Mouse (Mus musculus): ENCODE results near the gene Gnao1. TPM values are rescaled to one million over a fixed set of nuclear protein-coding genes. Genes with fewer than 3 reads are reported as not detected.

Gnao1 gene
- polyA plus RNA-seq, 1 experiment, result not detected

DNA sequence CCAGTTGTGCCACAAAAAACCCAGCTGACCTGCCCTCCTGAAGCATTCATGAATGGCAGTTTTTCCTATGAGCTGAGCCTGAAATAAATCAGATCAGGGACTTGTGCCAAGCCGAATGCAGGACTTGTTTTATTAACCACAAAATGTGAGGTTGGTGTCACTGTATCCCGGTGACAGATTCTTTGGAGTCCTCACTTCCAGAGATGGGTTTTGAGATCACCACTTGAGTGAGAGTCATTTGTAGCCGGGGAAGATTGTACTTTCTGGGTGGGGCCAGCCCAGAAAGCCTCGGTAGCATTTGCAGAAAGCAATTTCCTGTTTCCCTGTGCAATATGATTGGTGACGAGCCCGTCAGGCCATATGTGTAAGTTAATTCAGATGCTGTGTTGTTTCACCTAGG is 4.5 kb downstream of the Gnao1 start:
- Histone ChIP-seq H3K4me3 (ENCODE audit: insufficient read depth, low read depth, low read length) (peak overlapping the region; percentile 2; the same call in 1 of the 2 replicates), H3K27ac (ENCODE audit: insufficient read depth, low read depth, low read length) (no peak overlapping the region), H3K4me1 (ENCODE audit: control insufficient read depth, insufficient read depth, low read length) (peaks cover 11% of the 10 kb centered on the region)
- no peak for TF ChIP-seq POLR2A (IDR thresholded peaks at IDR 0.05; ENCODE audit: insufficient read depth, low read depth, low read length)
- TF ChIP-seq CTCF (IDR thresholded peaks at IDR 0.05; ENCODE audit: insufficient read depth, low read depth, low read length), result no peak
- WGBS, result 24% methylated on average over 6 of the region's 6 CpGs

DNA sequence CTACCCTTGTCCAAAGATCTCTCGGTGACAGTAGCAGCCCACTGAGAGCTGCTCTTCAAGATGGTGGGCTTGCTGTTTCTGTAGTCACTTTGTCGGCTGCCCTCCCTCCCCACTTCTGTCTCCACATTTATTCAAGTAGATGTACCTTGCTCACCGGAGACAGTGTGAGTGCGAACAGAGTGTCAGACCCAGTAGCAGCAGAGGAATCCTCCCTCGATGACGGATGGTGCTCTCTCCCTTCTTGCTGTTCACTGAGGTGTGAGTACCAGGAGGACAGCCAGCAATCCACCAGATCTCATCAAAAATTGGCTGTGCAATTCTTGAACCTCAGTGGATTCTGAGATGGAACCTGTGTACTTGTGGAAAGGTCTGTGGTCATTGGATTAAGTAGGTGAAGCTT is 6.5 kb downstream of the Gnao1 start:
- Histone ChIP-seq H3K27ac (ENCODE audit: insufficient read depth, low read depth, low read length) (no peak overlapping the region), H3K4me3 (ENCODE audit: insufficient read depth, low read depth, low read length) (no peak overlapping the region), H3K4me1 (ENCODE audit: control insufficient read depth, insufficient read depth, low read length) (peaks cover 12% of the 10 kb centered on the region)
- 52% methylated on average over 6 of the region's 6 CpGs for WGBS
- TF ChIP-seq CTCF (IDR thresholded peaks at IDR 0.05; ENCODE audit: insufficient read depth, low read depth, low read length) (no peak), POLR2A (IDR thresholded peaks at IDR 0.05; ENCODE audit: insufficient read depth, low read depth, low read length) (no peak)

- Histone ChIP-seq H3K4me3 (ENCODE audit: insufficient read depth, low read depth, low read length) (no peak overlapping the region), H3K4me1 (ENCODE audit: control insufficient read depth, insufficient read depth, low read length) (peaks cover 14% of the 10 kb centered on the region), H3K27ac (ENCODE audit: insufficient read depth, low read depth, low read length) (no peak overlapping the region)
- TF ChIP-seq CTCF (IDR thresholded peaks at IDR 0.05; ENCODE audit: insufficient read depth, low read depth, low read length) (no peak), POLR2A (IDR thresholded peaks at IDR 0.05; ENCODE audit: insufficient read depth, low read depth, low read length) (no peak)
- WGBS, result 97% methylated on average over 1 of the region's 1 CpGs
Observed at GRCm38 (mm10) chr8:93817366-93817765, 7.6 kb downstream of the Gnao1 start.

GRCm38 (mm10) chr8:93819929-93820328 is 10.2 kb downstream of the Gnao1 start:
- TF ChIP-seq CTCF (IDR thresholded peaks at IDR 0.05; ENCODE audit: insufficient read depth, low read depth, low read length), result no peak
- TF ChIP-seq POLR2A (IDR thresholded peaks at IDR 0.05; ENCODE audit: insufficient read depth, low read depth, low read length), result no peak
- H3K4me1 ChIP-seq (ENCODE audit: control insufficient read depth, insufficient read depth, low read length), result peaks cover 15% of the 10 kb centered on the region
- WGBS, result 52% methylated on average over 4 of the region's 4 CpGs
- no peak overlapping the region for H3K27ac ChIP-seq (ENCODE audit: insufficient read depth, low read depth, low read length)
- H3K4me3 ChIP-seq (ENCODE audit: insufficient read depth, low read depth, low read length), result no peak overlapping the region

DNA sequence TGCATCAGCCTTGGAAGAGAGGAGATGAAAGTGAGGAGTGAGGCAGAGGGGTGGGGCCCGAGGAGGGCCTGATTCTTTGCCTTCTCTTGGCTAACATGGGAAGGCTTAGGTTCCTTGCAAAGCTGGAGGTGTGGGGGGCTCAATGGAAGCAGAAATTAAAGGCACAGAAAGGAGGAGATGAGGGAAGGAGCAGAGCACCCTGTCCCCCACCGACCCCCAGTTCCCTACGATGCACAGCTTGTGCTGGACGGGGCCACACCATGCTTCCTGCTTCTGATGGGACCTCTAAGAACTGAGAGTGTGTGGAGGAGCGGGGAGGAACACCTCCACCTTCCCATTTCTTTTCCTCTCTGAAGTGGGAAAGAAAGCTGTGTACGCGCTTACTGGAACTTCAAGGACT is 11.6 kb downstream of the Gnao1 start:
- Histone ChIP-seq H3K27ac (ENCODE audit: insufficient read depth, low read depth, low read length) (no peak overlapping the region), H3K4me1 (ENCODE audit: control insufficient read depth, insufficient read depth, low read length) (peaks cover 8% of the 10 kb centered on the region), H3K4me3 (ENCODE audit: insufficient read depth, low read depth, low read length) (no peak overlapping the region)
- no peak for TF ChIP-seq CTCF (IDR thresholded peaks at IDR 0.05; ENCODE audit: insufficient read depth, low read depth, low read length)
- no peak for TF ChIP-seq POLR2A (IDR thresholded peaks at IDR 0.05; ENCODE audit: insufficient read depth, low read depth, low read length)
- WGBS, result 95% methylated on average over 7 of the region's 7 CpGs

GRCm38 (mm10) chr8:93825317-93825716 is 15.6 kb downstream of the Gnao1 start:
- 50% methylated on average over 4 of the region's 4 CpGs for WGBS
- TF ChIP-seq POLR2A (IDR thresholded peaks at IDR 0.05; ENCODE audit: insufficient read depth, low read depth, low read length) (no peak), CTCF (IDR thresholded peaks at IDR 0.05; ENCODE audit: insufficient read depth, low read depth, low read length) (no peak)
- no peak overlapping the region for H3K27ac ChIP-seq (ENCODE audit: insufficient read depth, low read depth, low read length)
- no peak overlapping the region for H3K4me3 ChIP-seq (ENCODE audit: insufficient read depth, low read depth, low read length)
- H3K4me1 ChIP-seq (ENCODE audit: control insufficient read depth, insufficient read depth, low read length), result peaks cover 14% of the 10 kb centered on the region

DNA sequence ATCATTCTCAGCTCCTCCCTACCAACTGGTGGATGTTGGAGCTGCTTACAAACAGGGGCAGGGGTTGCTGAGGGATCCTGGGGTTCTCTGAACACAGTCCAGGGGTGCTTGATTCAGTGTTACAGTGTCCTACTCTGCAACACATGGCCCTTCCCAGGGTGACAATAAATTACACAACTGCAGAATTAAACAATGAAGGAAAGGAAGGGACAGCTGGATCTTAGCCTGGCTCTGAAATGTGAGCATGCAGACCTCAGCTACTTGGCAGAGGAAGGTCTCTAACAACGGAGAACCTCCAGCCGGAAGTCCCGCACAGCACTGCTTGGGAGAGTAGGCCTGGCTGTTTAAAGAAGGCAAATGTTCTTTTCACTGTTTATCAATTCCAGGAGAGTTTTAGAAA is 20.9 kb downstream of the Gnao1 start:
- peaks cover 28% of the 10 kb centered on the region for H3K4me1 ChIP-seq (ENCODE audit: control insufficient read depth, insufficient read depth, low read length)
- WGBS, result 50% methylated on average over 3 of the region's 3 CpGs
- TF ChIP-seq POLR2A (IDR thresholded peaks at IDR 0.05; ENCODE audit: insufficient read depth, low read depth, low read length) (no peak), CTCF (IDR thresholded peaks at IDR 0.05; ENCODE audit: insufficient read depth, low read depth, low read length) (no peak)
- no peak overlapping the region for H3K4me3 ChIP-seq (ENCODE audit: insufficient read depth, low read depth, low read length)
- peak overlapping the region; percentile 2; the same call in 1 of the 2 replicates for H3K27ac ChIP-seq (ENCODE audit: insufficient read depth, low read depth, low read length)

- Histone ChIP-seq H3K27ac (ENCODE audit: insufficient read depth, low read depth, low read length) (no peak overlapping the region), H3K4me1 (ENCODE audit: control insufficient read depth, insufficient read depth, low read length) (peaks cover 49% of the 10 kb centered on the region)
- WGBS, result 48% methylated on average over 5 of the region's 5 CpGs
Observed at GRCm38 (mm10) chr8:93835771-93836170, 26.0 kb downstream of the Gnao1 start.

GRCm38 (mm10) chr8:93839113-93839512 is 29.3 kb downstream of the Gnao1 start:
- H3K27ac ChIP-seq (ENCODE audit: insufficient read depth, low read depth, low read length), result no peak overlapping the region
- H3K4me3 ChIP-seq (ENCODE audit: insufficient read depth, low read depth, low read length), result no peak overlapping the region
- peaks cover 64% of the 10 kb centered on the region for H3K4me1 ChIP-seq (ENCODE audit: control insufficient read depth, insufficient read depth, low read length)
- WGBS, result 15% methylated on average over 8 of the region's 8 CpGs
- no peak for TF ChIP-seq POLR2A (IDR thresholded peaks at IDR 0.05; ENCODE audit: insufficient read depth, low read depth, low read length)
- no peak for TF ChIP-seq CTCF (IDR thresholded peaks at IDR 0.05; ENCODE audit: insufficient read depth, low read depth, low read length)

More at GRCm38 (mm10) chr8:93835771-93836170, 26.0 kb downstream of the Gnao1 start:
- H3K4me3 ChIP-seq (ENCODE audit: insufficient read depth, low read depth, low read length), result no peak overlapping the region
- TF ChIP-seq CTCF (IDR thresholded peaks at IDR 0.05; ENCODE audit: insufficient read depth, low read depth, low read length) (no peak), POLR2A (IDR thresholded peaks at IDR 0.05; ENCODE audit: insufficient read depth, low read depth, low read length) (no peak)

DNA sequence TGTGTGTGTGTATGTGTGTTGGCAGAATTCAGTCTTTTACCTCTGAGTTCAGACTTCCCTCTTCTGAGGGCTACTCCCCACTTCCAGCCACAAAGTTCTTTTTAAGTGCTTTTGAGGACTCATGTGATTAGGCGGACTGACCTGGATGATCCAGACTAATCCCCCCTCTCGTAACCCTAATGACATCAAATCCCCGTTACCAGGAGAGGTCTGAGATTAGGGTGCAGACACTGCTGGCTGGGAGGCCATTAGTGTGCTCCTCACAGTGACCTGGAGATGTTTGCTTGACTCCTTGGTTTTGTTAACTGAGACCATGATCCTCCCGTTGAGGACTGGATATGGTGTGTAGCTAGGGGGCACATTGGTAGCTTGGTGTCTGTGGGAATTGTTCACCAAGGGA is 30.7 kb downstream of the Gnao1 start:
- TF ChIP-seq POLR2A (IDR thresholded peaks at IDR 0.05; ENCODE audit: insufficient read depth, low read depth, low read length) (no peak), CTCF (IDR thresholded peaks at IDR 0.05; ENCODE audit: insufficient read depth, low read depth, low read length) (no peak)
- Histone ChIP-seq H3K4me3 (ENCODE audit: insufficient read depth, low read depth, low read length) (no peak overlapping the region), H3K27ac (ENCODE audit: insufficient read depth, low read depth, low read length) (no peak overlapping the region), H3K4me1 (ENCODE audit: control insufficient read depth, insufficient read depth, low read length) (peaks cover 63% of the 10 kb centered on the region)
- 64% methylated on average over 4 of the region's 4 CpGs for WGBS

Measured in olfactory bulb, adult 2 months (tissue).